Mouse (Mus musculus) C2C12 (cell line): ENCODE data around the gene Kng1.

Source experiments
- CEBPB ChIP-seq: IDR thresholded peaks from one replicate; pipeline ENCODE4 v1.6.1; 2011; ENCODE audit warnings: low read depth, mild to moderate bottlenecking, control low read depth, moderate library complexity
- CTCF ChIP-seq: IDR thresholded peaks from one replicate; pipeline ENCODE4 v1.5.1; 2011; ENCODE audit not compliant: control insufficient read depth, insufficient read depth, insufficient read length
- MAX ChIP-seq: IDR thresholded peaks from one replicate; pipeline ENCODE4 v1.6.1; 2011; ENCODE audit warnings: mild to moderate bottlenecking, control low read depth
- MYOD1 ChIP-seq: IDR thresholded peaks from one replicate; pipeline ENCODE4 v1.6.1; 2011; ENCODE audit warnings: low read depth; ENCODE audit not compliant: control insufficient read depth, insufficient read length
- MYOG ChIP-seq: IDR thresholded peaks from one replicate; pipeline ENCODE4 v1.6.1; 2011; ENCODE audit not compliant: control insufficient read depth, insufficient read length; ENCODE audit errors: extremely low read depth
- USF1 ChIP-seq: IDR thresholded peaks from one replicate; pipeline ENCODE4 v1.6.1; 2011; ENCODE audit warnings: low read depth, mild to moderate bottlenecking, control low read depth, moderate library complexity

DNA sequence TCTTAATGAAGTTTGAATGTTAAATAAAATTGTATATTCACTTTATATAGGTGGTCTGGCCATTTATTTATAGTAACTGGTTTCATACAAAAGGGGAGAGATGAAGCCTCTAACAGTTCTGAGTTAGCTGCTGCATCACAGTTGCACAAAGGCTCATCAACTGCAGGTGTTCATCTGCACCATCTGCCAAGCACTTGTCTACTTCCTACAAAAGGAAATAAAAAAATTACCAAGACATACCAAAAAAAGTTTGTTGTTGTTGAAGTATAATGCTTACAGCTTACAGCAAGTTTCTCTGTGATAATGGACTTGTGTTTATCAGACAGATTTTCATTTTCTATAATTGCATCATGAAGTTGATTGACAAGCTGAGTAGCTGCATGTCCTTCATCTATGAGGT, 56.2 kb downstream of the Kng1 start:
- TF ChIP-seq CTCF (no peak), USF1 (no peak), CEBPB (no peak), MAX (no peak), MYOD1 (no peak), MYOG (no peak)
